Mouse (Mus musculus) thymus, adult 2 months (tissue): ENCODE results near the gene Fpgs.

Experiments used
- CTCF ChIP-seq: fragments of 200-500 bp; IDR thresholded peaks from 2 replicates; pipeline ENCODE4 v1.5.1; 2012; ENCODE audit warnings: mild to moderate bottlenecking, control low read depth, low read length, moderate library complexity, borderline replicate concordance; ENCODE audit not compliant: control insufficient read depth, poor library complexity, insufficient read depth; ENCODE audit errors: extremely low read depth
- POLR2A ChIP-seq: fragments of 200-500 bp; IDR thresholded peaks from 2 replicates; pipeline ENCODE4 v1.6.1; 2012; ENCODE audit warnings: mild to moderate bottlenecking, low read length, control low read depth, moderate library complexity; ENCODE audit not compliant: control insufficient read depth, poor library complexity, insufficient read depth; ENCODE audit errors: extremely low read depth

- no peak for TF ChIP-seq CTCF
- TF ChIP-seq POLR2A = no peak
Observed at GRCm38 (mm10) chr2:32700966-32701743, 2.8 kb downstream of the Fpgs start.
